Mouse (Mus musculus): ENCODE measurements around the gene Uri1. TPM values are rescaled to one million over a fixed set of nuclear protein-coding genes. Genes with fewer than 3 reads are reported as not detected.

Gene Uri1
- polyA plus RNA-seq, 1 experiment from 2014 or later, result 57.8 TPM

DNA sequence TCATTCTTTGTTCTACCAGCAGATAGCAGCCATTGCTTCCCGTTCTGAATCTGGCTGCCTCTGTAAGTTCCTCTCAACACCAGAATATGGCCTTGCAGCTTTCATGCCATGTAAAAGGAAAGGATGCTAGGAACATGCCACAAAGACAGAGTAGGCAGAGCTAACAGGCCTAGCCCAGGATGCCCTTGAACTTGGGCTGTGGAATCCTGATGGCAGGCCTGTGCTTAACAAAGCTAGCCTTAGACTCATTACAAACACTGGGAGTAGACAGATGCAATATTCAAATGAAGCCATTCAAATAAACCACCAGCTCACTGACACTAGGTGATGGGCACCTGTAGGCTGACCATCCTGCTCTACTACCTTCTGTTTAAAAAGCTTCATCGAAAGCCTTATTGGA is 30.5 kb downstream of the Uri1 start:
- no peaks in the 10 kb centered on the region for H3K4me1 ChIP-seq (ENCODE audit: control insufficient read depth, insufficient read depth, low read length)
- 92% methylated on average over 2 of the region's 2 CpGs for WGBS

DNA sequence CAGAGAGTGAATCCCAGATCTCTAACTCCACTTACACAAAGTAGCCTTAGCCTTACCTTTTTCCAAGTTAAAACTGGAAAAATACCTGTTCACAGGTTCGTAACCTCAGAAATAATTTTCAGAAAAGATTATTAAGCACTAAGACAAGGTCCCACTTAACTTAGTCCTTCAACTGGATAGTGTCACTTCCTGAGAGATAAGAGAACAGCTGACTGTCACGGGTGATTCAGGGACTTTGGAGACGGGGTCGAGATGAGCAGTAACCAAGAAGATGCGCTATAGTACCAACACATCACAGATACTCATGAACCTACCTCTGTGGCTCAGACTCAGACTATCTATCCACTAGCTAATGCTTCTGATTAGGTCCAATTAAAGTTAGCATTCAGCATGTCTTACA is 38.5 kb downstream of the Uri1 start:
- no peaks in the 10 kb centered on the region for H3K27me3 ChIP-seq (ENCODE audit: control insufficient read depth, insufficient read depth, low read length)
- whole genome bisulfite sequencing, result 90% methylated on average over 5 of the region's 5 CpGs
- no peak overlapping the region for H3K4me3 ChIP-seq (ENCODE audit: low read length)
- H3K4me1 ChIP-seq (ENCODE audit: control insufficient read depth, insufficient read depth, low read length), result no peaks in the 10 kb centered on the region
- no peak overlapping the region for H3K4me2 ChIP-seq (replicated peaks; ENCODE audit: low read depth, low read length)
- no peak overlapping the region for H3K9ac ChIP-seq (ENCODE audit: low read depth, low read length)
- ATAC-seq (ENCODE audit: low FRiP score, low TSS enrichment), result no peak
- H3K36me3 ChIP-seq (ENCODE audit: control insufficient read depth, insufficient read depth, low read length), result peaks cover 11% of the 10 kb centered on the region
- no peak overlapping the region for H3K27ac ChIP-seq (ENCODE audit: low read depth, low read length)
- no peaks in the 10 kb centered on the region for H3K9me3 ChIP-seq (ENCODE audit: control insufficient read depth, low read length)

More for the DNA sequence above, 30.5 kb downstream of the Uri1 start:
- H3K4me2 ChIP-seq (replicated peaks; ENCODE audit: low read depth, low read length), result no peak overlapping the region
- no peak overlapping the region for H3K27ac ChIP-seq (ENCODE audit: low read depth, low read length)
- no peak for ATAC-seq (ENCODE audit: low FRiP score, low TSS enrichment)
- no peaks in the 10 kb centered on the region for H3K9me3 ChIP-seq (ENCODE audit: control insufficient read depth, low read length)
- H3K4me3 ChIP-seq (ENCODE audit: low read length), result no peak overlapping the region
- no peak overlapping the region for H3K9ac ChIP-seq (ENCODE audit: low read depth, low read length)
- no peaks in the 10 kb centered on the region for H3K36me3 ChIP-seq (ENCODE audit: control insufficient read depth, insufficient read depth, low read length)
- no peaks in the 10 kb centered on the region for H3K27me3 ChIP-seq (ENCODE audit: control insufficient read depth, insufficient read depth, low read length)

DNA sequence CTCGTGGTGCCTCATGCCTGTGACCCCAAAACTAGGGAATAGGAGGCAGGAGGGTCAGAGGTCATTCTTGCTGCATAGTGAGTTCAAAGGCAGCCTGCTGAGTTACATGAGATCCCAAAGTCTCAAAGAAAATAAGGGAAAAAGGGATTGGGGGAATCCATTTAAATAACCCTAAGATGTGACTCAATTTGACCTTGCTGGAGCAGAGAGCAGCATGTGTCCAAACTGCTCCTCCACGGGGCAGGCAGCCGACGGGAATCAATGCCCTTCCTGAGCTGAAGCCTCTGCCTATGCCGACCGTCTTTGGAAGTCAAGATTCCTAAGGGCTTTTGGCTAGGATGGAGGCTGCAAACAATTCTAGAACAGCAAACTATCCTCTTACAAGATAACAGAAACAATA is 39.9 kb downstream of the Uri1 start:
- H3K9me3 ChIP-seq (ENCODE audit: control insufficient read depth, low read length), result no peaks in the 10 kb centered on the region
- no peaks in the 10 kb centered on the region for H3K4me1 ChIP-seq (ENCODE audit: control insufficient read depth, insufficient read depth, low read length)
- ATAC-seq (ENCODE audit: low FRiP score, low TSS enrichment), result no peak
- H3K36me3 ChIP-seq (ENCODE audit: control insufficient read depth, insufficient read depth, low read length), result peaks cover 18% of the 10 kb centered on the region
- H3K27me3 ChIP-seq (ENCODE audit: control insufficient read depth, insufficient read depth, low read length), result no peaks in the 10 kb centered on the region
- 73% methylated on average over 6 of the region's 6 CpGs for whole genome bisulfite sequencing
- no peak overlapping the region for H3K4me2 ChIP-seq (replicated peaks; ENCODE audit: low read depth, low read length)
- no peak overlapping the region for H3K27ac ChIP-seq (ENCODE audit: low read depth, low read length)
- H3K9ac ChIP-seq (ENCODE audit: low read depth, low read length), result no peak overlapping the region
- H3K4me3 ChIP-seq (ENCODE audit: low read length), result no peak overlapping the region

DNA sequence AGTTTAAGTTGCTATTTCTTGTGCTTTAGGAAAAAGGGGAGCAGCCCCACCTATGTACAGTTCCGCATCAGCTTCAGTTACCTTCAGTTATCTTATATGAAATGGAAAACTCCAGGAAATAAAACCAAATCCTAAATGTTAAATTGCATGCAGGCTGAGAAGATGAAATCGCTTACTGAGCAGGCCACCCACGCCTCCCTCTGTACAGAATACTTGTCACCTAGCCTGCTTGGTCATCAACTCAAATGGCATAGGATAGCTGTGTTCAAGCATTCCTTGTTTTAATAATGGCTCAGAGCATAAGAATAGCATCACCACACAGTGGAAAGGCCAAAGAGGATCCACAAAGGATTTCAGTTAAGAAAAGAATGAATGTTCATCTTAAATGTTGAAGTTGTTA is 43.6 kb downstream of the Uri1 start:
- Histone ChIP-seq H3K9ac (ENCODE audit: low read depth, low read length) (no peak overlapping the region), H3K9me3 (ENCODE audit: control insufficient read depth, low read length) (no peaks in the 10 kb centered on the region), H3K36me3 (ENCODE audit: control insufficient read depth, insufficient read depth, low read length) (peaks cover 15% of the 10 kb centered on the region), H3K27me3 (ENCODE audit: control insufficient read depth, insufficient read depth, low read length) (no peaks in the 10 kb centered on the region), H3K4me2 (replicated peaks; ENCODE audit: low read depth, low read length) (no peak overlapping the region), H3K27ac (ENCODE audit: low read depth, low read length) (no peak overlapping the region), H3K4me3 (ENCODE audit: low read length) (no peak overlapping the region), H3K4me1 (ENCODE audit: control insufficient read depth, insufficient read depth, low read length) (no peaks in the 10 kb centered on the region)
- 95% methylated on average over 3 of the region's 3 CpGs for WGBS
- no peak for ATAC-seq (ENCODE audit: low FRiP score, low TSS enrichment)

GRCm38 (mm10) chr7:37978412-37978811 is 44.9 kb downstream of the Uri1 start:
- no peak overlapping the region for H3K27ac ChIP-seq (ENCODE audit: low read depth, low read length)
- peaks cover 15% of the 10 kb centered on the region for H3K36me3 ChIP-seq (ENCODE audit: control insufficient read depth, insufficient read depth, low read length)

GRCm38 (mm10) chr7:37977676-37978075 is 45.7 kb downstream of the Uri1 start:
- Histone ChIP-seq H3K9ac (ENCODE audit: low read depth, low read length) (no peak overlapping the region), H3K4me1 (ENCODE audit: control insufficient read depth, insufficient read depth, low read length) (no peaks in the 10 kb centered on the region), H3K4me3 (ENCODE audit: low read length) (no peak overlapping the region), H3K27ac (ENCODE audit: low read depth, low read length) (no peak overlapping the region), H3K4me2 (replicated peaks; ENCODE audit: low read depth, low read length) (no peak overlapping the region), H3K36me3 (ENCODE audit: control insufficient read depth, insufficient read depth, low read length) (peaks cover 15% of the 10 kb centered on the region), H3K9me3 (ENCODE audit: control insufficient read depth, low read length) (no peaks in the 10 kb centered on the region), H3K27me3 (ENCODE audit: control insufficient read depth, insufficient read depth, low read length) (no peaks in the 10 kb centered on the region)
- WGBS, result 90% methylated on average over 2 of the region's 2 CpGs
- no peak for ATAC-seq (ENCODE audit: low FRiP score, low TSS enrichment)

More at GRCm38 (mm10) chr7:37978412-37978811, 44.9 kb downstream of the Uri1 start:
- Histone ChIP-seq H3K27me3 (ENCODE audit: control insufficient read depth, insufficient read depth, low read length) (no peaks in the 10 kb centered on the region), H3K4me1 (ENCODE audit: control insufficient read depth, insufficient read depth, low read length) (no peaks in the 10 kb centered on the region), H3K4me3 (ENCODE audit: low read length) (no peak overlapping the region), H3K4me2 (replicated peaks; ENCODE audit: low read depth, low read length) (no peak overlapping the region), H3K9me3 (ENCODE audit: control insufficient read depth, low read length) (no peaks in the 10 kb centered on the region), H3K9ac (ENCODE audit: low read depth, low read length) (no peak overlapping the region)
- no peak for ATAC-seq (ENCODE audit: low FRiP score, low TSS enrichment)
- WGBS, result 91% methylated on average over 4 of the region's 4 CpGs

- no peak overlapping the region for H3K4me2 ChIP-seq (replicated peaks; ENCODE audit: low read depth, low read length)
- no peak overlapping the region for H3K27ac ChIP-seq (ENCODE audit: low read depth, low read length)
- H3K4me1 ChIP-seq (ENCODE audit: control insufficient read depth, insufficient read depth, low read length), result peaks cover 19% of the 10 kb centered on the region
- no peaks in the 10 kb centered on the region for H3K9me3 ChIP-seq (ENCODE audit: control insufficient read depth, low read length)
- no peak for ATAC-seq (ENCODE audit: low FRiP score, low TSS enrichment)
- 81% methylated on average over 2 of the region's 2 CpGs for WGBS
- no peaks in the 10 kb centered on the region for H3K27me3 ChIP-seq (ENCODE audit: control insufficient read depth, insufficient read depth, low read length)
- no peak overlapping the region for H3K4me3 ChIP-seq (ENCODE audit: low read length)
- no peak overlapping the region for H3K9ac ChIP-seq (ENCODE audit: low read depth, low read length)
- H3K36me3 ChIP-seq (ENCODE audit: control insufficient read depth, insufficient read depth, low read length), result peaks cover 3% of the 10 kb centered on the region; the same call in 1 of the 2 replicates
Measured at GRCm38 (mm10) chr7:37972999-37973555, 50.3 kb downstream of the Uri1 start.

GRCm38 (mm10) chr7:37972571-37972970 is 50.8 kb downstream of the Uri1 start:
- H3K4me2 ChIP-seq (replicated peaks; ENCODE audit: low read depth, low read length), result no peak overlapping the region
- no peaks in the 10 kb centered on the region for H3K27me3 ChIP-seq (ENCODE audit: control insufficient read depth, insufficient read depth, low read length)
- no peak overlapping the region for H3K9ac ChIP-seq (ENCODE audit: low read depth, low read length)
- no peaks in the 10 kb centered on the region for H3K9me3 ChIP-seq (ENCODE audit: control insufficient read depth, low read length)
- peaks cover 19% of the 10 kb centered on the region for H3K4me1 ChIP-seq (ENCODE audit: control insufficient read depth, insufficient read depth, low read length)
- H3K27ac ChIP-seq (ENCODE audit: low read depth, low read length), result no peak overlapping the region
- 79% methylated on average over 9 of the region's 9 CpGs for WGBS
- peaks cover 3% of the 10 kb centered on the region; the same call in 1 of the 2 replicates for H3K36me3 ChIP-seq (ENCODE audit: control insufficient read depth, insufficient read depth, low read length)
- ATAC-seq (ENCODE audit: low FRiP score, low TSS enrichment), result no peak
- H3K4me3 ChIP-seq (ENCODE audit: low read length), result no peak overlapping the region

GRCm38 (mm10) chr7:37962326-37962725 is 61.0 kb downstream of the Uri1 start:
- H3K4me3 ChIP-seq (ENCODE audit: low read length), result no peak overlapping the region
- H3K9me3 ChIP-seq (ENCODE audit: control insufficient read depth, low read length), result no peaks in the 10 kb centered on the region
- no peak overlapping the region for H3K9ac ChIP-seq (ENCODE audit: low read depth, low read length)
- WGBS, result 94% methylated on average over 17 of the region's 17 CpGs
- H3K4me2 ChIP-seq (replicated peaks; ENCODE audit: low read depth, low read length), result no peak overlapping the region
- H3K36me3 ChIP-seq (ENCODE audit: control insufficient read depth, insufficient read depth, low read length), result peaks cover 40% of the 10 kb centered on the region
- no peaks in the 10 kb centered on the region for H3K27me3 ChIP-seq (ENCODE audit: control insufficient read depth, insufficient read depth, low read length)
- H3K27ac ChIP-seq (ENCODE audit: low read depth, low read length), result no peak overlapping the region
- H3K4me1 ChIP-seq (ENCODE audit: control insufficient read depth, insufficient read depth, low read length), result no peaks in the 10 kb centered on the region
- ATAC-seq (ENCODE audit: low FRiP score, low TSS enrichment), result no peak
